Mouse (Mus musculus) cortical plate, adult 2 months (tissue): ENCODE measurements around the gene Pgd.

ENCODE experiments used
- CTCF ChIP-seq: fragments of 200-500 bp; IDR thresholded peaks from 2 replicates; pipeline ENCODE4 v1.5.1; 2011; ENCODE audit warnings: mild to moderate bottlenecking, control low read depth, low read length; ENCODE audit not compliant: insufficient read depth; ENCODE audit errors: extremely low read depth
- POLR2A ChIP-seq: fragments of 200-500 bp; IDR thresholded peaks from 2 replicates; pipeline ENCODE4 v1.6.1; 2011; ENCODE audit warnings: mild to moderate bottlenecking, low read length, control low read depth; ENCODE audit not compliant: insufficient read depth; ENCODE audit errors: extremely low read depth

- TF ChIP-seq POLR2A (no peak), CTCF (no peak)
Observed at GRCm38 (mm10) chr4:149179573-149179972, 13.0 kb upstream of the Pgd start.
